Mouse (Mus musculus): ENCODE measurements around the gene Diras2. TPM values are rescaled to one million over a fixed set of nuclear protein-coding genes. Genes with fewer than 3 reads are reported as not detected.

Diras2 gene
- polyA plus RNA-seq, 1 experiment from 2014 or later: 0.46 TPM

DNA sequence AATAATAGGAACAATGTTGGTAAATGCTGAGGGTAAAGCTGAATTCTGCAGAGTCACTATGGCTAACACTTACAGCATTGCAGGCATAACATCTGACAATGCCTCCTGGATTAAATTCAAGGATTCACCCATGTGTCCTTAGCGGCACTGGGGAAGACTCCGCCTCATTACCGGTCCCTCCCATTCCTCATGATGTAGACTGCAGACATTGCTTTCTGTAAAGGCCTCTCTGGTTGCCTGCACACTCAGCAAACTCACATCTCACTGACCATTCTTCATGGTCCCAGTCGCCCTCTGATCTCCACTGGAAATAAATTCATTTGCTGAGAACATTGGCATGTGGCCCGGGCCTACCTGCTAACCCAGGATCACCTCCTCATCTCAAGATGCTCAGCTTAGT lies 51.9 kb downstream of the Diras2 start:
- Histone ChIP-seq H3K4me1 (ENCODE audit: control insufficient read depth, insufficient read depth, low read length) (no peaks in the 10 kb centered on the region), H3K27ac (ENCODE audit: low read length) (no peak overlapping the region), H3K4me2 (ENCODE audit: low read depth, low read length) (no peak overlapping the region), H3K4me3 (ENCODE audit: low read length) (no peak overlapping the region), H3K9me3 (ENCODE audit: control insufficient read depth, low read length) (no peaks in the 10 kb centered on the region), H3K9ac (ENCODE audit: low read depth, low read length) (no peak overlapping the region), H3K36me3 (ENCODE audit: control insufficient read depth, insufficient read depth, low read length) (no peaks in the 10 kb centered on the region), H3K27me3 (replicated peaks; ENCODE audit: control insufficient read depth, insufficient read depth, low read length) (no peaks in the 10 kb centered on the region)
- no peak for ATAC-seq
- WGBS: 94% methylated on average over 5 of the region's 5 CpGs

DNA sequence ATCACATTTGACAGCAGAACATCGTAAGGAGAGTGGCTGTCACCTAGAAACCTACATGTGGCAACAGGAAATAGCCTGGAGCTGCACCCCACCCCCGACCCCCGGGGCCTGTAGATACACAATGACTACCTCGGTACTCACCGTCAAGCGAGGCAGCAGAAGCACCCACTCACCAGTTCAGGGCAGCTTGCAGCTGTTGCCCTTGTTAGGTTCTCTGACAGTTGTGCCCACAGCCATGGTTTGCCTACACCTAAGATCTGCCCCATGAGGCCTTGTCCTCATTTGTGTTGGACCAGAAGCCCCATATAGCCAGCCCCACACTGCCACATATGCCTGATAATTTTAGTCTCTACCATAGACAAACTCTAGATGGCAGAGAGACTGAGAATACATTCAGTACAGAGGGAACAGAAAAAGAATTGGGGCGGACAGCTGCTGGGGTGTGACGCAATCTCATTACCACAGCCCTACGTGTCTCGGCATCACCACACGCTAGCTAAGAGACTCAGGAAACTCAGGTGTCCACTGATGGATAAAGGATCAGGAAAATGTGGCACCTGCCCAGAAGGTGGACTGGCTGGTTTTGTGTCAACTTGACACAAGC lies 54.0 kb downstream of the Diras2 start:
- no peaks in the 10 kb centered on the region for H3K4me1 ChIP-seq (ENCODE audit: control insufficient read depth, insufficient read depth, low read length)
- H3K36me3 ChIP-seq (ENCODE audit: control insufficient read depth, insufficient read depth, low read length): no peaks in the 10 kb centered on the region
- H3K27me3 ChIP-seq (replicated peaks; ENCODE audit: control insufficient read depth, insufficient read depth, low read length): no peaks in the 10 kb centered on the region
- H3K27ac ChIP-seq (ENCODE audit: low read length): no peak overlapping the region
- H3K9me3 ChIP-seq (ENCODE audit: control insufficient read depth, low read length): no peaks in the 10 kb centered on the region
- no peak overlapping the region for H3K9ac ChIP-seq (ENCODE audit: low read depth, low read length)
- no peak overlapping the region for H3K4me3 ChIP-seq (ENCODE audit: low read length)
- WGBS: 92% methylated on average over 11 of the region's 11 CpGs
- ATAC-seq: no peak
- no peak overlapping the region for H3K4me2 ChIP-seq (ENCODE audit: low read depth, low read length)

- WGBS: 62% methylated on average over 3 of the region's 3 CpGs
- no peak for ATAC-seq
- H3K36me3 ChIP-seq (ENCODE audit: control insufficient read depth, insufficient read depth, low read length): no peaks in the 10 kb centered on the region
- H3K4me3 ChIP-seq (ENCODE audit: low read length): no peak overlapping the region
- no peaks in the 10 kb centered on the region for H3K27me3 ChIP-seq (replicated peaks; ENCODE audit: control insufficient read depth, insufficient read depth, low read length)
- no peak overlapping the region for H3K4me2 ChIP-seq (ENCODE audit: low read depth, low read length)
- no peak overlapping the region for H3K27ac ChIP-seq (ENCODE audit: low read length)
- H3K9me3 ChIP-seq (ENCODE audit: control insufficient read depth, low read length): no peaks in the 10 kb centered on the region
- no peak overlapping the region for H3K9ac ChIP-seq (ENCODE audit: low read depth, low read length)
- H3K4me1 ChIP-seq (ENCODE audit: control insufficient read depth, insufficient read depth, low read length): no peaks in the 10 kb centered on the region
These were observed 54.9 kb downstream of the Diras2 start for GRCm38 (mm10) chr13:52476222-52476621.

DNA sequence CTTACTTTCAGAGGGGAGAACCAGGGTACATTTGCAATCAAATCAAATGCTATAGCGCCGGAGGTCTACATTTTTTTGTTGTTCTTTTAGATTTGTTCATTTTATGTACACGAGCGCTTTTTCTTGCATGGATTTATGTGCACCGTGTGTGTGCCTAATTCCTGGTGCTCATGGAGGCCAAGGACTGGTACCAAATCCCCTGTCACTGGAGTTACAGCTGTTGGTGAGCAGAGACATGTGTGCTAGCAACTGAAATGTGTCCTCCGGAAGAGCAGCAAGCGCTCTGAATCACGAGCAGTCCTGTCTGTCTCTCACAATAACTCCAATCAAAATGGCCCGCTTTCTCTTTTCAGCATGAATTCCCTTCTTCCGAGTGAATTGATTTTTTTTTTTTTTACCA lies 55.8 kb downstream of the Diras2 start:
- ATAC-seq: no peak
- Histone ChIP-seq H3K36me3 (ENCODE audit: control insufficient read depth, insufficient read depth, low read length) (no peaks in the 10 kb centered on the region), H3K4me1 (ENCODE audit: control insufficient read depth, insufficient read depth, low read length) (no peaks in the 10 kb centered on the region), H3K9ac (ENCODE audit: low read depth, low read length) (no peak overlapping the region), H3K4me2 (ENCODE audit: low read depth, low read length) (no peak overlapping the region), H3K9me3 (ENCODE audit: control insufficient read depth, low read length) (no peaks in the 10 kb centered on the region), H3K27ac (ENCODE audit: low read length) (no peak overlapping the region), H3K27me3 (replicated peaks; ENCODE audit: control insufficient read depth, insufficient read depth, low read length) (no peaks in the 10 kb centered on the region), H3K4me3 (ENCODE audit: low read length) (no peak overlapping the region)
- 85% methylated on average over 10 of the region's 10 CpGs for WGBS

DNA sequence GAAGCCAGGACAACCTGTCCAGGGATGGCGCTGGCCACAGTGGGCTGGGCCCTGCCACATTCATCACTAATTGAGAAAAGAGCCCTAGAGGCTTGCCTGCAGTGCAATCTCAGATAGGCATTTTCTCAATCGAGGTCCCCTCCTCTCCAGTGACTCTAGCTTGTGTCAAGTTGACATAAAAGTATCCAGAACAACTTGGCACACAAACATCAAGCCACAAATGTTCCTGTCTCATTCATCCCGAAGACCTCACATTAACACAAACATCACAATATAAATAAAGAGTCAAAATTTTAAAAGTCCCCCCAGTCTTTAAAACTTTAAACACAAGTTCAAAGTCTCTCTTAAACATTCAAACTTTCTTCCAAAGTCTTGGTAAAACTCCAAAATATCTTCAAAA lies 56.3 kb downstream of the Diras2 start:
- Histone ChIP-seq H3K36me3 (ENCODE audit: control insufficient read depth, insufficient read depth, low read length) (no peaks in the 10 kb centered on the region), H3K27me3 (replicated peaks; ENCODE audit: control insufficient read depth, insufficient read depth, low read length) (no peaks in the 10 kb centered on the region), H3K9me3 (ENCODE audit: control insufficient read depth, low read length) (no peaks in the 10 kb centered on the region), H3K27ac (ENCODE audit: low read length) (no peak overlapping the region), H3K4me3 (ENCODE audit: low read length) (no peak overlapping the region), H3K4me1 (ENCODE audit: control insufficient read depth, insufficient read depth, low read length) (no peaks in the 10 kb centered on the region), H3K9ac (ENCODE audit: low read depth, low read length) (no peak overlapping the region), H3K4me2 (ENCODE audit: low read depth, low read length) (no peak overlapping the region)
- WGBS: 78% methylated on average over 3 of the region's 3 CpGs
- ATAC-seq: no peak

DNA sequence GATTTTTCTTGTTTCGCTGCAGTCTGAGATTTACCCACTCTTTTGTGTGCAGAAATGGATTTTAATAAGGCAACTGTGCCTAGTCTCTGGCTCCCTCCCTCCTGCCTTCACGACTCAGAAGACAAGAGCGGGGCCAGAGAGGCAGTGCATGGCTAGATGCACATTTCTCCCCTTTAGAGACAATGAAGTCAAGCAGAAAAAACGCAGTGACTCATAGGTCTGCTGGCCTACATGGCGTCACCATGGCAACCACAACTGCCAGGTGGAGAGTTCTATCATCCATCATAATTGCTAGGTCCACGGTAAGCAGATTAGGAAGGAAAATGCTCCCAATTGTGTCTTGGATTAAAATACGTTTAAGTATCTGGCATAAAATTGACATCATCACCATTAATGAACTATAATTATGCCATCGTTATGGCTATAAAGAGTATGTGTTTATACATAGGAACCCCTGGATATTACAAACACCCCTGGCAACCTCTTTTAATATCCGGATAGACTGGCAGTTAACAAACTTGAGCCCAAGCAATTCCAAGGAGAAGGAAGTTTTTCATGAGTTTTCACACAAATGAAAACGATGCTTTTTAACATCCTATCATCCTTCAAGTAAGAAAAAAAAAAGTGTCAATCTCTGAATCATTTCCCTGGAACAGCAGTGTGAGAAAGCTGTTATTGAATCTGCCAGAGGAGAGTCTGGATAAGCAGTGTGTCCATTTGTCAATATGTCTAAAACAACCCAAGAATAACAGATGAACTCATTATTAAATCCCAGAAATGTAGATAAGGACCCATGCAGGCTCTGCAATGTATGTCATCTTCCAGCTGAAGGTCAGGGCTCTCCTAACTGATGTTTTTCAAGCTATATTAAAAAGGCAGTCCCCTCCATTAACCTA lies 61.0 kb downstream of the Diras2 start:
- Histone ChIP-seq H3K9ac (ENCODE audit: low read depth, low read length) (no peak overlapping the region), H3K9me3 (ENCODE audit: control insufficient read depth, low read length) (no peaks in the 10 kb centered on the region), H3K27ac (ENCODE audit: low read length) (no peak overlapping the region), H3K4me3 (ENCODE audit: low read length) (no peak overlapping the region), H3K4me1 (ENCODE audit: control insufficient read depth, insufficient read depth, low read length) (no peaks in the 10 kb centered on the region), H3K27me3 (replicated peaks; ENCODE audit: control insufficient read depth, insufficient read depth, low read length) (no peaks in the 10 kb centered on the region), H3K4me2 (ENCODE audit: low read depth, low read length) (no peak overlapping the region), H3K36me3 (ENCODE audit: control insufficient read depth, insufficient read depth, low read length) (no peaks in the 10 kb centered on the region)
- no peak for ATAC-seq
- WGBS: 40% methylated on average over 10 of the region's 10 CpGs

GRCm38 (mm10) chr13:52465141-52465540 lies 65.9 kb downstream of the Diras2 start:
- WGBS: 77% methylated on average over 6 of the region's 6 CpGs

GRCm38 (mm10) chr13:52459982-52460381 lies 71.1 kb downstream of the Diras2 start:
- Histone ChIP-seq H3K4me2 (ENCODE audit: low read depth, low read length) (no peak overlapping the region), H3K27ac (ENCODE audit: low read length) (no peak overlapping the region), H3K9ac (ENCODE audit: low read depth, low read length) (no peak overlapping the region), H3K36me3 (ENCODE audit: control insufficient read depth, insufficient read depth, low read length) (no peaks in the 10 kb centered on the region), H3K9me3 (ENCODE audit: control insufficient read depth, low read length) (no peaks in the 10 kb centered on the region), H3K4me1 (ENCODE audit: control insufficient read depth, insufficient read depth, low read length) (0 out of 2 replicates have a peak, but pooled peaks cover 2% of the 10 kb centered on the region), H3K4me3 (ENCODE audit: low read length) (no peak overlapping the region), H3K27me3 (replicated peaks; ENCODE audit: control insufficient read depth, insufficient read depth, low read length) (no peaks in the 10 kb centered on the region)
- no peak for ATAC-seq
- 70% methylated on average over 7 of the region's 7 CpGs for WGBS

More at GRCm38 (mm10) chr13:52465141-52465540, 65.9 kb downstream of the Diras2 start:
- no peaks in the 10 kb centered on the region for H3K27me3 ChIP-seq (replicated peaks; ENCODE audit: control insufficient read depth, insufficient read depth, low read length)
- H3K4me1 ChIP-seq (ENCODE audit: control insufficient read depth, insufficient read depth, low read length): no peaks in the 10 kb centered on the region
- H3K27ac ChIP-seq (ENCODE audit: low read length): no peak overlapping the region
- no peak overlapping the region for H3K9ac ChIP-seq (ENCODE audit: low read depth, low read length)
- no peak overlapping the region for H3K4me2 ChIP-seq (ENCODE audit: low read depth, low read length)
- ATAC-seq: no peak
- no peaks in the 10 kb centered on the region for H3K36me3 ChIP-seq (ENCODE audit: control insufficient read depth, insufficient read depth, low read length)
- no peak overlapping the region for H3K4me3 ChIP-seq (ENCODE audit: low read length)
- H3K9me3 ChIP-seq (ENCODE audit: control insufficient read depth, low read length): no peaks in the 10 kb centered on the region

DNA sequence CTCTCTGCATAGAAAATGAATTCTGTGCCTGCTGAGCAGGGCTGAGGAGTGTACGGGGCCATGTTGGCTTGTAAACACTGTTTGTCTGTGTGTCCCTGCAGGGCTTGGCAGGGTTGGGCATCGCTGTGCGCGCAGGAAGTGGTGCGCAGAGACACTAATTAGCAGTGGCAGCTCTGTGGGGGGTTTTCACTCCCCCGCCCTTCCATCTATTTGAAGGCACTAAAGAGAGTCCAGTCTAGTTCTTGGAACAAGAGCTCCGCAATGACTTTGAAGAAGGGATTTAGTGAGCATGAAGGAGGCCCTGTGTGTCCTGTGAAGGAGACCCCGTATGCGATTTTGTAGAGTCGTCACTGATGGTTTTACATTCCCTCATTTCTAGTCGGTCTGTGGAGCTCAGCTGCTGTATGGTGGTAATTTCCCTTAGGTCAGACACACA lies 73.2 kb downstream of the Diras2 start:
- Histone ChIP-seq H3K36me3 (ENCODE audit: control insufficient read depth, insufficient read depth, low read length) (no peaks in the 10 kb centered on the region), H3K9me3 (ENCODE audit: control insufficient read depth, low read length) (no peaks in the 10 kb centered on the region), H3K4me2 (ENCODE audit: low read depth, low read length) (no peak overlapping the region), H3K27ac (ENCODE audit: low read length) (no peak overlapping the region), H3K27me3 (replicated peaks; ENCODE audit: control insufficient read depth, insufficient read depth, low read length) (no peaks in the 10 kb centered on the region), H3K9ac (ENCODE audit: low read depth, low read length) (no peak overlapping the region), H3K4me3 (ENCODE audit: low read length) (no peak overlapping the region), H3K4me1 (ENCODE audit: control insufficient read depth, insufficient read depth, low read length) (0 out of 2 replicates have a peak, but pooled peaks cover 4% of the 10 kb centered on the region)
- WGBS: 77% methylated on average over 11 of the region's 11 CpGs
- no peak for ATAC-seq

Measured in intestine, embryonic 16.5 days (tissue).